Mouse (Mus musculus): ENCODE data around the gene Ccnc. TPM values are rescaled to one million over a fixed set of nuclear protein-coding genes. Genes with fewer than 3 reads are reported as not detected.
"Not testable (repeated sequence)": the region's sequence is repeated elsewhere in the genome, so short reads cannot be mapped to it uniquely, and the experiment has no call there.

Ccnc gene
- total and polyA plus RNA-seq, 3 experiments = 4.0 to 14.1 (median 9.3) TPM

DNA sequence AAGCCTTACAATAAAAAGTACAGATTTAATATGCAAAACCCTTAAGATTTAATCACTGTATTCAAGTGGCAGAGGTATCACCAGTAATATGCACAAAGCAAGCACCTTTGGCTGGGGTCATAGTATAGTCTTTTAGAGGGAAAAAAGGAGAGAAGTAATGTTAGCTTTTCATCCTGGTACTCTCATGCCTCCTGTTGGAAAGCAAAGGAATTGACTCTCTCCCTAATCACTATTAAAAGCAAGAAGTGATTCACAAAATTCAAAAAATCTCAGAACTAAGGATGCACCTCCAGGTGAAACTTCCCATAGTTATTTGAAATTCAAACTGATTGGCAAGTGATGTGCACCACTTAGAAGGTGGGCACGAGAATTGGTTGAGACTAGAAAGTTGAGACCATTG is 22.5 kb upstream of the Ccnc start:
- 28% methylated on average over 1 of the region's 1 CpGs for WGBS
- Histone ChIP-seq H3K79me2 (replicated peaks; ENCODE audit: control insufficient read depth, insufficient read depth, low read length) (no peaks in the 10 kb centered on the region), H3K4me1 (ENCODE audit: control insufficient read depth, insufficient read depth, low read length) (no peaks in the 10 kb centered on the region), H3K27ac (no peak overlapping the region), H3K4me3 (no peak overlapping the region), H3K36me3 (ENCODE audit: control insufficient read depth, insufficient read depth, low read length) (no peaks in the 10 kb centered on the region), H3K27me3 (ENCODE audit: control insufficient read depth, insufficient read depth, low read length) (no peaks in the 10 kb centered on the region), H3K9ac (ENCODE audit: low read depth, low read length) (no peak overlapping the region)
- DNase-seq = no peak
- intact Hi-C loops (cut with DNase I) = no loop called here
- TF ChIP-seq CTCF (IDR thresholded peaks at IDR 0.05) (peak; percentile 41), EP300 (IDR thresholded peaks at IDR 0.05; ENCODE audit: insufficient read depth, low read depth, low read length) (no peak)

DNA sequence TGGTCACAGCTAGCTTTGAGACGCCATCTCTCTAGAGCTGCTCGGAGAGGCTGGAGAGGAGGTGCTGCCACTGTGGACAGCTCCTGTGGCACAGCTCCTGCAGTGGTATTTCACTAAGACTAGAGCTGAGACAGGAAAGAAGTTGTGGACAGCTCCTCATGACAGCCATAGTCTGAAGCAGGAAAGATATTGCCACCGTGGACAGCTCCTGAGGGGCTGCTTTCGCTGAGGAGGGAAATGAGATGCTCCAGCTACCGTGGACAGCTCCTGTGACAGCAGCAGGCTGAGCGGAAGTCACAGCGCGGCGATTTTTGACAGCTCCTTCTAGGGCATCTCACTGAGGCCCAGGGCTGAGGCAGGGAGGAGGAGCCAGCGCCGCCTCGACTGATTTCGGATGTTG is 15.4 kb upstream of the Ccnc start:
- H3K27ac ChIP-seq = no peak overlapping the region
- H3K4me1 ChIP-seq (ENCODE audit: control insufficient read depth, insufficient read depth, low read length) = no peaks in the 10 kb centered on the region
- H3K9ac ChIP-seq (ENCODE audit: low read depth, low read length) = no peak overlapping the region
- 0 out of 2 replicates have a peak, but pooled peaks cover 2% of the 10 kb centered on the region for H3K27me3 ChIP-seq (ENCODE audit: control insufficient read depth, insufficient read depth, low read length)
- no peak overlapping the region for H3K4me3 ChIP-seq
- intact Hi-C loops (cut with DNase I) = no loop called here
- peak; percentile 66 to 76 for DNase-seq
- WGBS = 3% methylated on average over 13 of the region's 13 CpGs
- H3K79me2 ChIP-seq (replicated peaks; ENCODE audit: control insufficient read depth, insufficient read depth, low read length) = no peaks in the 10 kb centered on the region
- H3K36me3 ChIP-seq (ENCODE audit: control insufficient read depth, insufficient read depth, low read length) = no peaks in the 10 kb centered on the region
- TF ChIP-seq POLR2A (IDR thresholded peaks at IDR 0.05; ENCODE audit: insufficient read depth, low read depth, low read length) (no peak), EP300 (IDR thresholded peaks at IDR 0.05; ENCODE audit: insufficient read depth, low read depth, low read length) (no peak), CTCF (IDR thresholded peaks at IDR 0.05) (no peak)

DNA sequence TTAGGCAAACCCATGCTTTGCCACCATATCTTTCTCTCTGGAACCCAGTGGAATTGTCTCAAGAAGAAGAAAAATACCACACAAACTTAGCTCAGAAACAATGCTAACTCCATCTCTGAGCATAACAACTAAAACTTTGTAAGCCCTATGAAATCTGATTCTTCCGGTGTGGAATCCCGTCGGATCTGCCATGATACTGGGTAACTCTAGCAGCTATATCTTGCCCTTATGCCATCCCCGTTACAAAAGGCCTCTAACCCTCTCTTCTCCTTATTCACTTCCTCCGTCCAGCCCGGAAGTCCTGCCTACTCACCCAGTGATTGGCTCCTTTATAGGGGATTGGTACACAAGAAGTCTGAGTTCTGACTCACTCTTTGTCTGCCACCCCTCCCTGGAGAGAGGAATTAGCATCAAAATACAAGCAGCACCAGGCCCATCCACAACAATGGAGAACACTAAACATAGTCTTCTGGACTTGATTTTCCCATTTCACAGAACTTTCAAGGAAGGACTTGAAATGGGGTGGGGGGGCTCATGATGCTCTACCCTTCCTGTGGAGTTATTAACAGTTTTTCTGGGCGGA is 4.7 kb upstream of the Ccnc start:
- TF ChIP-seq EP300 (IDR thresholded peaks at IDR 0.05; ENCODE audit: insufficient read depth, low read depth, low read length) = no peak
- no peak for TF ChIP-seq POLR2A (IDR thresholded peaks at IDR 0.05; ENCODE audit: insufficient read depth, low read depth, low read length)
- TF ChIP-seq CTCF (IDR thresholded peaks at IDR 0.05) = no peak

DNA sequence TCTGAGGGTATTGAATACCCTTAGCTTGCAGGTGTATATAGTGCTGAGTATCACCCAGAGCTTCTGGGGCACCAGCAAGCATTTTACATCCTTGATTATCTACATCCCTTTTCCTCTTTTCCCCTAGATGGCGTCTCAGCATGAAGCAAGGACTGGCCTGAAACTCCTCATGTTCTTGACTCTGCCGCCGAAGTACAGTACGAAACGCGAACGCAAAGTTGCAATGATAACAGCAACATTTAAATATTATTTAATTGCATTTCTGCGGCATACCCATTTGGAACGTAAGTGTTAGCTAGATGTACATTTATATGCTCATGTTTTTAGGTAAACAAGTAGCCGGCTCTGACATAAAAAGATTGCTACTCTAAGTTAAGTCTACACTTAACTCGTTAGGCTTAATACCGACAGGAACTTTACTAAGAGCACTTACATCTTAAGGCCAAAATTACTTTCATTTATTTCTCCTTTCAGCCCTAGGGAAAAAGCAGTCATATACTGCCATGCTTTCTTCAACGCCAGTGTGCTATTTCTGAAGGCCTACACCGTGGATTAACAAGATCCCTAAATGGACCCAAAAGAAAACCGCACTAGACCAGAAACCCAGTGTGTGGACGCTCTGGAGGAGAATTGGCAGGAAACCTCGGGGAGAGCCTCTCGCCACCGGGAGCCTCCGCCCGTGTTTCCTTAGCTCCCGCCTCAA is 438 bp upstream of the Ccnc start:
- TF ChIP-seq CTCF (IDR thresholded peaks at IDR 0.05) (peak; percentile 76), POLR2A (IDR thresholded peaks at IDR 0.05; ENCODE audit: insufficient read depth, low read depth, low read length) (no peak)
- DNase-seq = peak; percentile 24 to 29
- Histone ChIP-seq H3K4me3 (peak overlapping the region; percentile 82), H3K79me2 (replicated peaks; ENCODE audit: control insufficient read depth, insufficient read depth, low read length) (no peaks in the 10 kb centered on the region), H3K36me3 (ENCODE audit: control insufficient read depth, insufficient read depth, low read length) (peaks cover 2% of the 10 kb centered on the region; the same call in 1 of the 2 replicates), H3K9ac (ENCODE audit: low read depth, low read length) (peak overlapping the region; percentile 18; the same call in 1 of the 2 replicates), H3K4me1 (ENCODE audit: control insufficient read depth, insufficient read depth, low read length) (peaks cover 3% of the 10 kb centered on the region), H3K27me3 (ENCODE audit: control insufficient read depth, insufficient read depth, low read length) (no peaks in the 10 kb centered on the region), H3K27ac (peak overlapping the region; percentile 77)
- 1% methylated on average over 22 of the region's 22 CpGs for WGBS
- intact Hi-C loops (cut with DNase I) = loop anchor here (1.0 to 2.0 kb wide), 3 partner anchors 50 to 120 kb away; partner anchors contain the start of gene Pnisr

More for the DNA sequence above, 4.7 kb upstream of the Ccnc start:
- 54% methylated on average over 7 of the region's 7 CpGs for WGBS
- H3K4me3 ChIP-seq = no peak overlapping the region
- no peaks in the 10 kb centered on the region for H3K4me1 ChIP-seq (ENCODE audit: control insufficient read depth, insufficient read depth, low read length)
- no peak for DNase-seq
- H3K27ac ChIP-seq = no peak overlapping the region
- no peaks in the 10 kb centered on the region for H3K79me2 ChIP-seq (replicated peaks; ENCODE audit: control insufficient read depth, insufficient read depth, low read length)
- no peak overlapping the region for H3K9ac ChIP-seq (ENCODE audit: low read depth, low read length)
- intact Hi-C loops (cut with DNase I) = no loop called here
- no peaks in the 10 kb centered on the region for H3K36me3 ChIP-seq (ENCODE audit: control insufficient read depth, insufficient read depth, low read length)
- no peaks in the 10 kb centered on the region for H3K27me3 ChIP-seq (ENCODE audit: control insufficient read depth, insufficient read depth, low read length)

DNA sequence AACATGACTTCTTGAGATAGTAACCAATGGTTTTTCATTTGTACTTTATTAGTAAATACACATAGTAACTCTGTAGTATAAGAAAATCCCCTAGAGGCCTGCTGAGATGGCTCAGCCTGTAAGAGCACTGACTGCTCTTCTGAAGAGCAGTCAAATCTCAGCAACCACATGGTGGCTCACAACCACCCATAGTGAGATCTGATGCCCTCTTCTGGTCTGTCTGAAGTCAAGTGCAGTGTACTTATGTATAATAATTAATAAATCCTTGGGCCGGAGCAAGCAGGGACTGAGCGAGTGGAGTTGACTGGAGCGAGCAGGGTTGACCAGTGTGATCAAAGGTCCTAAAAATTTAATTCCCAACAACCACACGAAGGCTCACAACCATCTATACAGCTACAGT is 11.7 kb downstream of the Ccnc start:
- peak; percentile 41 for TF ChIP-seq CTCF (IDR thresholded peaks at IDR 0.05)
- TF ChIP-seq POLR2A (IDR thresholded peaks at IDR 0.05; ENCODE audit: insufficient read depth, low read depth, low read length) = no peak
- intact Hi-C loops (cut with DNase I) = no loop called here
- Histone ChIP-seq H3K79me2 (replicated peaks; ENCODE audit: control insufficient read depth, insufficient read depth, low read length) (no peaks in the 10 kb centered on the region), H3K4me1 (ENCODE audit: control insufficient read depth, insufficient read depth, low read length) (no peaks in the 10 kb centered on the region), H3K27ac (no peak overlapping the region), H3K36me3 (ENCODE audit: control insufficient read depth, insufficient read depth, low read length) (no peaks in the 10 kb centered on the region), H3K27me3 (ENCODE audit: control insufficient read depth, insufficient read depth, low read length) (no peaks in the 10 kb centered on the region), H3K4me3 (no peak overlapping the region), H3K9ac (ENCODE audit: low read depth, low read length) (no peak overlapping the region)
- 87% methylated on average over 4 of the region's 4 CpGs for WGBS
- no peak for DNase-seq

DNA sequence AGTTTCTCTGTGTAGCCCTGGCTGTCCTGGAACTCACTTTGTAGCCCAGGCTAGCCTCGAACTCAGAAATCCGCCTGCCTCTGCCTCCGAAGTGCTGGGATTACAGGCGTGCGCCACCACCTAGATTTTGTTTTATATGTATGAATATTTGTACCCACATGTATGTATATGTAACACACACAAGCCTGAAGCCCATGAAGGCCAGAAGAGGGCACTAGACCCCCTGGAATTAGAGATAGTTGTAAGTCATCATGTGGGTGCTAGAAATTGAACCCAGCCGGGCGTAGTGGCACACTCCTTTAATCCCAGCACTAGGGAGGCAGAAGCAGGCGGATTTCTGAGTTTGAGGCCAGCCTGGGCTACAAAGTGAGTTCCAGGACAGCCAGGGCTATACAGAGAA is 16.6 kb downstream of the Ccnc start:
- H3K9ac ChIP-seq (ENCODE audit: low read depth, low read length); H3K79me2 ChIP-seq (replicated peaks; ENCODE audit: control insufficient read depth, insufficient read depth, low read length); H3K4me1 ChIP-seq (ENCODE audit: control insufficient read depth, insufficient read depth, low read length); H3K27ac ChIP-seq; DNase-seq; H3K4me3 ChIP-seq; intact Hi-C loops (cut with DNase I); H3K27me3 ChIP-seq (ENCODE audit: control insufficient read depth, insufficient read depth, low read length); H3K36me3 ChIP-seq (ENCODE audit: control insufficient read depth, insufficient read depth, low read length): not testable (repeated sequence)
- 97% methylated on average over 8 of the region's 8 CpGs for WGBS
- TF ChIP-seq CTCF (IDR thresholded peaks at IDR 0.05) = peak; percentile 11; the same call in 1 of the 2 replicates

Data from heart, adult 2 months (tissue).